Mouse (Mus musculus) erythroblast, embryonic 14.5 days (primary cell): ENCODE results near the gene Arrdc5.

ENCODE experiments used
- GATA1 ChIP-seq: IDR thresholded peaks from 2 replicates; pipeline ENCODE4 v1.6.1; 2012; ENCODE audit warnings: low read length, inconsistent platforms, mixed read lengths
- TAL1 ChIP-seq: IDR thresholded peaks from 3 replicates; pipeline ENCODE4 v1.6.1; 2012; ENCODE audit warnings: low read length, inconsistent platforms, mixed read lengths

- TF ChIP-seq TAL1, result no peak
- TF ChIP-seq GATA1, result no peak
These were observed 44.2 kb downstream of the Arrdc5 start for GRCm38 (mm10) chr17:56255863-56256238.
